Mouse (Mus musculus): Measurements from ENCODE around the gene Clk1. TPM values are rescaled to one million over a fixed set of nuclear protein-coding genes. Genes with fewer than 3 reads are reported as not detected.
A peak's percentile ranks its signal among the peaks of the same experiment; 100 is the strongest.

Gene Clk1
- 100 to 1,000 TPM; 129 to 171 (median 145) TPM for total RNA-seq (2022)

DNA sequence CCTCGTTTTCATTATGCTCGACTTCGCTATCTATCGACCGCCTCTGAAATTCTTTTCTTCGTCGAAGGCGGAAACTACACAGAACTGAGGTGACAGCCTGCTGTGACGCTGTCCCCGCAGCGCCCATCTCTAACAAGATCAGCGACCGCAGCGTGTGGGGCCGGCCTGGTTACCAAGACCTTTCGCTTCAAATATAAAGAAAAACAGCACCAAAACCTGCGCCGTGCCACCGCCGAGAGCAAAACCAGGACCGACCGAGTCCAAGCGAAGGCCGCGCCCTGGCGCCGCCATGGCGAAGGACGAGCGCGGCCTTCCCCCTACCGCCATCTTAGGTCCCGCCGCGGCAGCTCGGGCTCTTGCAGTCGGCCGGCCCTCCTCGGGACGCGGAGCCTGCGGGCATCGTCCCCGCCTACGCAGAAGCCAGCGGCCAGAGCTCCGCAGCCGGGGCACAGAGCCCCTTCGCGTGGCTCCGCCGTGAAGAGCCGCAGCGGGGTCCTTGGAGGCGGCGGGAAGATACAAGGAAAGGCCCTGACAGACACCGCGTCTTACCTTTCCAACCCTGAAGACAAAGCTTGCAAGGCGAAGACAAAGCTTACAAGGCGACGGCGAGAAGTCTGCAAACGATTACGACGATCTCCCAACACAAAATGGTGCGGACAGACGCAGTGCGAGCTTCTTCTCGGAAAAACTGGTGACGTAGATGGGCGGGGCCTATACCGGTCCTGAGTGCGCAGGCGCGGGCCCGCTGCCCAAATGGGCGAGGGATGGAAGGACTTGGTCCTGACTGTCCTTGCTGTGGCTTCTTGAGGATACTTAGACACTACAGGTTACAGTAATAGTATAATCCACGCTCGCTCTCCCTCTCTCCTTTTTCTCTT lies at the start of gene Clk1:
Clk1 (minus strand) TSS at position 696 of the 878 bp plus-strand sequence.
- DNase-seq (ENCODE audit: low spot score in 2 of 2) = peak; percentile 92 to 96

DNA sequence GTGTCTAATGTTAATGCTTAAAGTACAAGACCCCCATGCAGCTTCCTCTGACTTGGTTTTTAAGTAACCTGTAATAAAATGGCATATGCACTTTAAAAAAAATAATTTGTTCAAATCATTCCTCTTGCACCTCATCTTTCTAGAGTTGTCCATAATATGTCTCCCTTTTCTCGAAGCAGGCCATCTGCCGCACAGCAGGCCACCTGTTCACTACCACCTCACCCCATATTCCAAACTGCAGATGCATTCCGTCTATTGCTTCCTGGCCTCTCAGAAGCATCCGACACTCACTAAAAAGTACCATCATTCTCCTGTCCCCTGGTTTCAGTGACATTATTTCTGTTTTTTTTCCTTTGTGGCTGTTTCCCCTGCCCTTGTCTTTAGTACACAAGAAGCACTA lies 41.7 kb upstream of the Clk1 start:
- no peak for DNase-seq (ENCODE audit: low spot score in 2 of 2)

DNA sequence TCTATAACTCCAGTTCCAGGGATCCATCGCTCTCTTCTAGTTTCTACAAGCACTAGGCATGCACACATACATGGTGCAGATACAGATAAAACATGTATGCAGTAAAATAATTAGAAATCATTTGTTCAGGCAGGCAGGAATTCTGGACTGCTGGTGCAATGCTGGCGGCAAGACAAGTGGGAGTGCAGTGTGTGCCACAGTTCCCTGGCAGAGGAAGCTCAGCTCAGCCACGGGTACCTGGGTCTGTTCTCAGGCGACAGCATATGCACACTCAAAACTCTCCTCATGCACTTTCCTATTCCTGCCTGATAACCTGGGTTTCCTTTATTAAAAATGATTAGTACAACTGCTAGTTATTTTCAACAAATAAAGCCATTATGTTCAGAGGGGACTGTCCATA lies 41.2 kb upstream of the Clk1 start:
- peak in 1 of 2 experiments; percentile 19 for DNase-seq (ENCODE audit: low spot score in 2 of 2)

DNA sequence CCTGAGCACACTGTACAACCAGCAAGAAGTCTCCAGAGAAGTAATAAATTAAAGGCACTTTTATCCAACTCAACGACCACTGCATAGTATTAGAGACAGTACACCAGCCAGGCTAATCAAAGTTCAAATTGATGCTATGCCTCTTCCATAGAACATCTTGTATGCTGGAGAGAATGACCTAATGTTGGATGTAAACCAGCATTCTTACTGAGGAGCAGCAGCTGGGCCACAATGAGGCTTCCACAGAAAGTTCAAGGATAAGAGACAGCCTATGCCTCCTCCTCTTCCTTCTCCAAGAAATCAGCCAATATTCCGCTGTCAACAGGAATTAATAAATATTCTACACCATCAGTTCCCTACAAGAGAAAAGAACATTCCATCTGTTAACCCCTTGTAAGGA lies 40.1 kb upstream of the Clk1 start:
- DNase-seq (ENCODE audit: low spot score in 2 of 2) = no peak

DNA sequence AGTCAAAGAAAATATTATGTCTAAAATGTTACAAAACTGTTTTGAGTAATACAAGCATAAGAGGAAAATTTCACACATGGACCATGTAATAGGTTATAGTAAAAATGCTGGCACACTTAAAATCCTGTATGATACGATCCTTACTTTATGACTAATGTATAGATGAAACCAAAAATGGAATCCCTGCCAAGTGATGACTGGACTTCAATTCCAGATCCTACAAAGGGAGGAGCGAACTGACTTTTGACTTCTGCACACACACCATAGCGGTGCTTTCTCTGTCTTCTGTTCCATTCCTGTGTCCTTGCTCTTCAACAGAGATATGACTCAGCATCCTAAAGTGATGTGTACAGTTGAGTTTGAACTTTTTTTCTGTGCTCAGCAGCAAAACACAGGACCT lies 36.7 kb upstream of the Clk1 start:
- no peak for DNase-seq (ENCODE audit: low spot score in 2 of 2)

DNA sequence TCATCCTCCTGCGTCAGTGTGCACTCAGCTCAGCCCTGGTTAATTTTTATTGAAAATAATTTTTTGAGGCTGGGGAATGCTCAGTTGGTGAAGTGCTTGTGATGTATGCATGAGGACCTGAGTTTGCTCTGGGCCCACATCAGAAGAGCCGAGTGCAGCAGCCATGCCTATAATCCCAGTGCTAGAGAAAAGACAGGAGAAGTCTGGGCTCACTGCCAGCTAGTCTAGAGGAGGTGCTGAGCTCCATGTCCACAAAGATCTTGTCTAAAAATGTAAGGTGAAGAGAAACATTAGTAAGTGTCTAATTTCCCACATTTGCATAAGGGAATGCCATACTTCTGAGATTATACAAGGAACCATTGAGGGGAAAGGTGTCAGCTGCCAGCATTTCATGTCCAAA lies 35.0 kb upstream of the Clk1 start:
- no peak for DNase-seq (ENCODE audit: low spot score in 2 of 2)

DNA sequence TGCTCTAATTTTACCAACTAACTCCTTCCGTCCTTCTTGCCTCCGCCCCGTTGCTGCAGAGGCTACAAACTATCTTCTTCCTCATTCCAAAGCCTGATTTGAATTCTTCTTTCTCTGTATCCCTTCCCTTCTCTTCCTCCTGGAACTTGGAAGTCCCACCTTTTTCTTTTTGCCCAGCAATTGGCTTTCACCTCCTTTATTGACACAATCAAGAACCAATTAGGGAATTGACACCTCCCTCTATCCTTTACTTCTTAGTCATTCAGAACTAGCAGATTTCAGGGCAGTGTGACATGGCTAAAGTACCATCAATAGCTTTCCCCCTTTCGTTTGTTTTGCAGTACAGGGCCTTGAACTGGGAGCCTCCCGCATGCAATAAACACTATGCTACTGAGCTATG lies 34.3 kb upstream of the Clk1 start:
- DNase-seq (ENCODE audit: low spot score in 2 of 2) = no peak

DNA sequence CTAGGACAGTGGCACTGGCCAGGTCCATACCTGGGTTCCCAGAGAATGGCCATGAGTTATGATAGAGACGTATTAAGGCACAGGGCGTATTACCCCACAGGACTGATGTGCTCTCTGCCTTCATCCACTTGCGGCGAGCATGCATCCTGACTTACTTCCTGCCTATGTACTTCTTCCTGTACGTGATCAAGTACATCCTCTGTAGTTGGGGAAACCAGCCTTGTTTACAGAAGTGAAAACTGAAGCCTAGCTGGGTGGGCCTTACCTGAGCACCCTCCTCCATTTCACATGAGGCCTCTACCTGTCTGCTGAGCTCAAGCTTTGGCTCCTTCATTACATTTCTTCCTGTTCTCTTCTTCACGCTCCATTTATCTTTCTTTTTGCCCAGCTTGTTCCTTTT lies 30.4 kb upstream of the Clk1 start:
- no peak for DNase-seq (ENCODE audit: low spot score in 2 of 2)

DNA sequence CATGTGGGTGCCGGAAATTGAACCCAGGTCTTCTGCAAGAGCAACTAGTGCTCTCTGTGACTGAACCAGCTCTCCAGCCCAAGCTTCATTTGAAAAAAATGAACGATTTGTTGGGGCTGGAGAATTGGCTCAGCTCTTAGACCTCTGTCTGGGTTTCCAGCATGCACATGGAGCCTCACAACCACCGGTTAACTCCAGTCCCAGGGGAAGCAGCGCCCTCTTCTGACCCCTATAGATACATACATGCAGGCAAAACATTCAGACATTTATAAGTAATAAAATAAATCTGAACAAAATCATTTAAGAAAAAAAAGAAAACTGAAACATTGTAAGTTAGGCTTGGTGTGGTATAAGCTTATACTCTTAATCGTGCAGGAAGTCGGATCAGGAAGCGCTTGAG lies 24.5 kb upstream of the Clk1 start:
- DNase-seq (ENCODE audit: low spot score in 2 of 2) = no peak

DNA sequence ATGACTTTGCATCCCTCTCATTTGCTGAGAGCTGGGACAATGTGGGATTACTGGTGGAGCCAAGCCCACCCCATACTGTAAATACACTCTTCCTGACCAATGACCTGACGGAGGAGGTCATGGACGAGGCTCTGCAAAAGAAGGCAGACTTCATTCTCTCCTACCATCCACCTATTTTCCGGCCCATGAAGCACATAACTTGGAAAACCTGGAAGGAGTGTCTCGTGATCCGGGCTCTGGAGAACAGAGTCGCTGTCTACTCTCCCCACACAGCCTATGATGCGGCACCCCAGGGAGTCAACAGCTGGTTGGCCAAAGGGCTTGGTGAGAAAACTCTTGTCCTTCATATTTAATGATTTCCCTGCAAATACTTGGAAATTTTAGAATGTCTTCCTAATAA lies 23.9 kb upstream of the Clk1 start:
- no peak for DNase-seq (ENCODE audit: low spot score in 2 of 2)

DNA sequence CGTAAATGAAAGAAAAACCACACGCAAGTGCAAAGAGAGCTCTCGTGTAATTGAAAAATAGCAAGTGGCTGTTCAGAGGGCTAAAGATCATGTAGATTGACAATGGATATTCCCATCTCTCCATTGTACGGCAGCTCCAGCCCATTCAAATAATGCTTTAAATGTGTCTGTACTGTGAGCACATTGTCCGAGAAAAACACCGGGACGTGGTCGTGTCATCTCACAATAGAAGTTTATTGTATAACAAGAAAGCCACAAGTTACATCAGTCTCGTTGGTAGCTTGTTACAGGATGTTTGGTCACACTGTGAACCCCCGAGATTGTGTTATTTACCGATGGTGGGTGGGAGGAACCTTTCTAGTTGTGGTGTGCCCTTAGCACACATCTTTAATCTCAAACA lies 22.0 kb upstream of the Clk1 start:
- no peak for DNase-seq (ENCODE audit: low spot score in 2 of 2)

DNA sequence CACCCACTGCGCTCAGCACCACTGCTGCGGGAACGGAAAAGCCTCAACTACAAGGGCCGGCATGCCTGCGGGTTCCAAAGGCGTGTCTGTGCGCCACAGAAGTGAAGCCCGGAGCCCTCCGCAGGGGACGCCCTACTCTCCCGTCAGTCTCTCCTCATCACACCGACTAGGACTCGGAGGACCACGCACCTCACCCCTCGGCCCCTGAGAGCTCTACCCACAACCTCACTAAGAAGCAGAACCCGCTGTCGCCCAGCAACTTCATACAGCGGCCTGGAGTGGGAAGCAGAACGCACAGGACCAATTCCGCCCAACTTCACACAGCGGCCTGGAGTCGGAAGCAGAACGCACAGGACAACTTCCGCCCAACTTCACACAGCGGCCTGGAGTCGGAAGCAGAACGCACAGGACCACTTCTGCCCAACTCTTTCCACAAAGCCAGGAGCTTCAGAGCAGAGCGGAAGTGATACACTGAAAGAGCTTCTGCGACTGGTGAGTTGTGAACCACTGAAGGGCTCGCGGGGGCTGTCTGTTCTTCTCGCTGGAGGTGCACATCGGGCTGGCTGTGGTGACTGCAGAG lies 21.4 kb upstream of the Clk1 start, which contains the start of the genes Nif3l1 and Ppil3:
Nif3l1 (plus strand) TSS at position 9 of the 580 bp plus-strand sequence.
Ppil3 (minus strand) TSS at position 344 of the 580 bp plus-strand sequence.
- peak; percentile 92 for DNase-seq (ENCODE audit: low spot score in 2 of 2)

DNA sequence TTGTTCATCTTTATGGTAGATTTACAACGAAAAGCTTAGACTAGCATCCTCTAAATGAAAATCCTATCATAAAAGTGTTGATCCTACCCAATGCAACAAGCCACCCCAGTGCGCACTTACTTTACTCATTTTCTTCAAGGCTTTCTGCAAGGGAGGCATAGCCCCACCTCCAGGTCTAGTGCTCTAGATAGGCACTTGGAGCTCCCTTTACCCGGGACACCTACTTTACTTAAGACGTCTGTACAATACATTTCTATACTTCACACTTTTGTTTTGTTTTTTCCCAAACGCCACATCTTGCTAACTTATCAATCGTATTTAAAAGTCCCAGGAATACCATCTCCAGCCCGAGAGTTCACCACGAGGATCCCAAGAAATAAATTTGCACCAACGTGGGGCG lies 20.8 kb upstream of the Clk1 start:
- DNase-seq (ENCODE audit: low spot score in 2 of 2) = no peak

DNA sequence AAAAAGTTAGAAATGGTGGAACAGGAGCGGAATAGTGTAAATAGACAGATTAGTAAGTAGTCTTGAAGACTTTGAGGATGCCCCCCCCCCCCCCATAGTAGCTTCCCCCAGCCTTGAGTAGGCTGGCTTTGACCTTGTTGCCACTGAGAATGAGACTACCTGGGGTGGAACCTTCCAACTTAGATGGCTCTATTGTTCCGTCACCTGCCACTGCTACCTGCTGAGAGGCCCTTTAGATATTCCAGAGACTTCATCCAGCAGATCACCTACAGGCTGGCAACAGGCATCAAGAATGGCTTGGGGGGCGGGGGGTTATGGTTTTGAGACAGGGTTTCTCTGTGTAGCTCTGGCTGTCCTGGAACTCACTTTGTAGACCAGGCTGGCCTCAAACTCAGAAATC lies 685 bp upstream of the Clk1 start:
- no peak for DNase-seq (ENCODE audit: low spot score in 2 of 2)

DNA sequence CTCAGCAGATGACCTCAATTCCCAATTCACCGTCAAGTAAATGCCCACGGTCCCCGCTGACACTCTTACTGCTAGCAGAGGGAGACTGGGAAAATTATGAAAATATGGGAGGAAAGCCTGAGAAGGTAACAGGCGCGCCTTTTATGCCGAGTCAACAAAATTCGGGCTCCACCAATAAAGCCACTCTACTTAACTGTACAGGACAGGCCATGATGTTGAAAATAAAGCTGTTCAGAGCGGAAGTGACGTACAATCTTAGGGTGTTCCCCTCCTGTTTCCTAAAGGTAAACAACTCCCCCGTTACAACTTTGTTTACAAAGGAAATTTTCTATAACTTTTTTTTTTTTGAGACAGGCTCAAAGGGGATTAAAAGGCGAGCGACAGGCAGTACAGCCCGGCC lies 987 bp downstream of the Clk1 start:
- DNase-seq (ENCODE audit: low spot score in 2 of 2) = no peak

DNA sequence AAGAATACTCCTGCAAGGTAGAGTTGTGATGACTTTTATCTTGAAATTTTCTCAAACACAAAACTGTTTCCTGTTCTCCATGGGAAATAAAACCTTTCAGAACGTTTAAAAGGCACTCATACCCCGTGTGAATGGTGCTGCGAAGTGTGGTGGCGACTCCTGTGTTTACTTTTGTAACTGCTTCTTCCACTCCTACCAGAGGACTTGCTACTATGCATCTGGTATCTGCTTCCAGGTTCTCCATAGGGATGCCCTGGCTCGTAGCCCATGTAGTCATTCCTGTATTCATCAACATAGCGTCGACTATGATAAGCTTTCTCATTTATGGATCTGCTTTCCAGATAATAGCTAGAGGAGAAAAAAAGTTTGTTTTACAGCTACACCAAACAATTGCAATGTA lies 2.9 kb downstream of the Clk1 start:
- no peak for DNase-seq (ENCODE audit: low spot score in 2 of 2)

DNA sequence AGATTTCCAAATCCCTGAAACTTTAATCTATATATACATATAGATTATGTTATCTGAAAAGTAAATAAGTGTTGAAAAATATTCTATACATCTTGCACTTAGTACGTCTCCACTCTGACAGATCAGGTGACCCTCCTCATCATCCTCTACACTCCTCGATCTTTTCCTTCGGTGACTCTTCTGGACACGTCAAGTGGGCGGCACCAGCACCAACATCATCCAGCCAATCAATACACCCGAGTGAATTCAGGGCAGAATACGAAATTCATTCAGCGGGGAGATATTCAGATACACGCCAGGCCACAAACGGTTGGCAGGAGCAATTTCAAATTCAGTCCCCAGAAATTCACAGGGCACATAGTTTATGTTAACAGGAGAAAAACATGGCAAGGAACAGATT lies 3.8 kb downstream of the Clk1 start:
- no peak for DNase-seq (ENCODE audit: low spot score in 2 of 2)

DNA sequence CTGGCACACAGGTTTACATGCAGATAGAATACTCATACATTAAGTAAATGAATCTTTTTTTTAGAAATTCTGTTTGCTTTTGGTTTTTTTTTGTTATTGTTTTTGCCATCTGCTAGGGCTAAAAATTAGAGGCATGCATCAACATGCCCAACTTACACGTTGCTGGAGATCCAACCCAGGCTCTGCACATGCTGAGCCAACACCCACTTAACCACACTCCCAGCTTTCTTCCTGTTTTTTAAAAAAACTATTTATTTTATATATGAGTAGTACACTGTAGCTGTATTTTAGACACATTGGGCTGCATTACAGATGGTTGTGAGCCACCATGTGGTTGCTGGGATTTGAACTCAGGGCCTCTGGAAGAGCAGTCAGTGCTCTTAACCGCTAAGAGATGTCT lies 7.8 kb downstream of the Clk1 start:
- DNase-seq (ENCODE audit: low spot score in 2 of 2) = no peak

DNA sequence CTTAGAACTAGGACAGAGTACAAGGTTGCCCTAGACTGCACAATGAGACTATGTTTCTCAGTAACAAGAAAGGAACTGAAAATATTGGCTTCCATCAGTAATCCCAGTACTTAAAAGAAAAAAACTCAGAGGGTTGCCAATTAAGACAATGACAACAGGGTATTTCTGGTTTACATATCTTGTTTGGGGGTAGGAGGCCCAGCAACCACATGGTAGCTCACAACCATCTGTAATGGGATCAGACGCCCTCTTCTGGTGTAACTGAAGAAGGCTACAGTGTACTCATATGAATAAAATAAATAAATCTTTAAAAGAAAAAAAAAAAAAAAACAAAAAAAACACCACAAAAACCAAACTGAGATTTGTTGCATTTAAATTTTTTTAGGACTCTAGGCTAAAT lies 8.4 kb downstream of the Clk1 start:
- no peak for DNase-seq (ENCODE audit: low spot score in 2 of 2)

DNA sequence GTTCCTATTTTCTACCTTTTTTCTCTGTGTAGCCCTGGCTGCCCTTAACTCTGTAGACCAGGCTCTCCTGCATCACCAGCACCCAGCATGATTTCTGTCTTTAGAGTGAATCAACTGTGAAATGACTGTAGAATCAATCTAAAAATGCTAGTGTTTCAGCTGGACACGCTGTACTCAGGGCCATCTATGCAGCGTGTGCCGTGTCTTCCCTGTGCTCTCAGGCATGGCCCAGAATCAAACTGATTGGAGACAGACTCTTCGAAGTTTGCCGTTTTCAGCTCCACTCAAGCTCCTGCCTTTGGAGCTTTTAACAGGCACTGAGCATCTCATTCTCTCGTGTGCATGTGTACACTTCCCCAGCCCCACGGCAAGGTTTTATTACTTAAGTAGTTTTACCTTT lies 13.1 kb downstream of the Clk1 start:
- no peak for DNase-seq (ENCODE audit: low spot score in 2 of 2)

DNA sequence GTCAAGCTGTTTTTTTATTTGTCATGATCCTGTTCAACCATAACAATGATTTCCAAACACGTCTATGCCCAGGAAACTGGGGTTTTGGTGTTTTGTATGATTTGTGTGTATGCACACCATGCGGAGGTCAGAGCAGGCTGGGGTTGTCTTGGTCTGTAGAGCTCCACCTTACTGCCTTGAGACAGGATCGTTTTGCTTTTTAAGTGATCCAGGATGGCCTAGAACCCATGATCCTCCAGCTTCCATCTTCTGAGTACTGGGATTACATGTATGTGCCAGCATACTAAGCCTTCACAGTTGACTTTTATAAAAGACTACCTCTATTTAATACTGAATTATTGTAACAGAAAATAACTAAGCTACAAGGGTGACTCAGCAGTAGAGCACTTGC lies 13.7 kb downstream of the Clk1 start:
- no peak for DNase-seq (ENCODE audit: low spot score in 2 of 2)

DNA sequence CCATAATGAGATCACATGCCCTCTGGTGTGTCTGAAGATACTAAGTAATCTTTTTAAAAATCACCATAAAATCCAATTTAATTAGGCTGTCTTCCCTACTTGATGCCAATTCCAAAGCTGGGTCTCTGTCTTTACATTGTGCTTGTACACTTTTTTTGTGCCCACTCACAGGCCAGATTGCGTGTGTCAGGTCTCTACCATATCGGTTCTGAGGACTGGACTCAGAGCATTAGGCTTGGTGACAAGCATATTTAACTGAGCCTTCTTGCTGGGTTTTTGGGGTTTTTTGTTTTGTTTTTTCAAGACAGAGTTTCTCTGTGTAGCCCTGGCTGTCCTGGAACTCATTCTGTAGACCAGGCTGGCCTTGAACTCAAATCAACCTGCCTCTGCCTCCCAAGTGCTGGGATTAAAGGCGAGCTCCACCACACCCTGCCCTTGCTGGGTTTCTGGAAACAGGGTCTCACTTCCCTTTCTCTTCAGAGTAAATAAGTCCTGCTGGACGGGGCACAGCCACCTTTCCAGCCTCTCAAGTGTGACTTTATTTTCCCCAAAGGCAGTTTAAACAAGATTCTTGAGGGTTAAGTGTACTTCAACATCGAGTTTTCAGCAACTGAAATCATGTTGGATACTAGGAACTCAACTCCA lies 14.2 kb downstream of the Clk1 start:
- DNase-seq (ENCODE audit: low spot score in 2 of 2) = no peak

DNA sequence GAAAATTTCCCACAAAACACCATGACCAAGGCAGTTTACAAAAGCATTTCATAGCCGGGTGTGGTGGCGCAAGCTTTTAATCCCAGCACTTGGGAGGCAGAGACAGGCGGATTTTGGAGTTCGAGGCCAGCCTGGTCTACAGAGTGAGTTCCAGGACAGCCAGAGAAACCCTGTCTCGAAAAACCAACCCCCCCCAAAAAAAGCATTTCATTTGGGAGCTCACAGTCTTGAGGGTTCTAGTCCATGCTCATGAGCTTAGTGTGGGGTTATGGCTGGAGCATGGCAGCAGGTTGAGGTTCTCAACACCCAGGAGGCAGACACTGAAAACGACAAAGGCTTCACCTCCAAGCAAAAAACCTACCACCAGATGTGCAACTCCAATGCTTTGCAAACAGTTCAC lies 15.7 kb downstream of the Clk1 start:
- no peak for DNase-seq (ENCODE audit: low spot score in 2 of 2)

Measured in layer of hippocampus, adult 8-10 months (tissue).